Mouse (Mus musculus): ENCODE results near the gene Cd69. TPM values are rescaled to one million over a fixed set of nuclear protein-coding genes. Genes with fewer than 3 reads are reported as not detected.

The Cd69 gene
- not detected in 2 replicates for polyA plus RNA-seq (2012; ENCODE audit: insufficient read depth, insufficient read length, low replicate concordance, missing spikeins)

- WGBS, result 70% methylated on average over 9 of the region's 9 CpGs
- no peaks in the 10 kb centered on the region for H3K4me1 ChIP-seq (ENCODE audit: control insufficient read depth, insufficient read depth, low read length)
- H3K27ac ChIP-seq (ENCODE audit: insufficient read depth, low read depth, low read length), result no peak within 1 kb of the TSS
- TF ChIP-seq CTCF (IDR thresholded peaks at IDR 0.05; ENCODE audit: insufficient read depth, low read depth, low read length) (no peak), POLR2A (IDR thresholded peaks at IDR 0.05; ENCODE audit: insufficient read depth, low read depth, low read length) (no peak)
- H3K4me3 ChIP-seq (ENCODE audit: insufficient read depth, low read depth, low read length), result no peak within 1 kb of the TSS
These were observed at the start of gene Cd69 for GRCm38 (mm10) chr6:129275220-129275619. Cd69 (minus strand) TSS chr6:129275436.

DNA sequence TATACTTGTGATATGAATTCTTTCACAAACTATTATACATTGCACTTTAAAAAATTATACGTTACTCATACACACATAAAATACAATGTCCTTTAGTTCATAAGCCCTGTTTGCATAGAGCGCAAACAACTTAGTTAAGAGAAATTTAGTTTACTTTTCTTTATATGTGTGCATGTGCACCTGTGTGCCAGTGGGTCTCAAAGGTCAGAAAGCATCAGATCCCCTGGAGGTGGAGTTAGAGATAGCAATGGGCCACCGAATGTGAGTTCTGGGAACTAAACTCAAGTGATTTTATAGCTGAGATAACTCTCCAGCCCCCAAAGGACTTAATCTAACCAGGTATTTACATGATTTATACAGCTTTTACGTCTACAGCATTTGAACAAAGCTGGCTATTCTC is 44.1 kb upstream of the Cd69 start:
- 80% methylated on average over 4 of the region's 4 CpGs for WGBS
- no peak overlapping the region for H3K27ac ChIP-seq (ENCODE audit: insufficient read depth, low read depth, low read length)
- H3K4me1 ChIP-seq (ENCODE audit: control insufficient read depth, insufficient read depth, low read length), result no peaks in the 10 kb centered on the region
- no peak overlapping the region for H3K4me3 ChIP-seq (ENCODE audit: insufficient read depth, low read depth, low read length)
- TF ChIP-seq CTCF (IDR thresholded peaks at IDR 0.05; ENCODE audit: insufficient read depth, low read depth, low read length), result no peak

- H3K27ac ChIP-seq (ENCODE audit: insufficient read depth, low read depth, low read length), result no peak overlapping the region
- no peaks in the 10 kb centered on the region for H3K4me1 ChIP-seq (ENCODE audit: control insufficient read depth, insufficient read depth, low read length)
- 63% methylated on average over 1 of the region's 1 CpGs for WGBS
- H3K4me3 ChIP-seq (ENCODE audit: insufficient read depth, low read depth, low read length), result no peak overlapping the region
- TF ChIP-seq POLR2A (IDR thresholded peaks at IDR 0.05; ENCODE audit: insufficient read depth, low read depth, low read length) (no peak), CTCF (IDR thresholded peaks at IDR 0.05; ENCODE audit: insufficient read depth, low read depth, low read length) (no peak)
These were observed 43.2 kb upstream of the Cd69 start for GRCm38 (mm10) chr6:129318395-129318794.

GRCm38 (mm10) chr6:129316463-129316862 is 41.2 kb upstream of the Cd69 start:
- Histone ChIP-seq H3K27ac (ENCODE audit: insufficient read depth, low read depth, low read length) (no peak overlapping the region), H3K4me1 (ENCODE audit: control insufficient read depth, insufficient read depth, low read length) (no peaks in the 10 kb centered on the region), H3K4me3 (ENCODE audit: insufficient read depth, low read depth, low read length) (no peak overlapping the region)
- TF ChIP-seq POLR2A (IDR thresholded peaks at IDR 0.05; ENCODE audit: insufficient read depth, low read depth, low read length) (no peak), CTCF (IDR thresholded peaks at IDR 0.05; ENCODE audit: insufficient read depth, low read depth, low read length) (no peak)
- 76% methylated on average over 2 of the region's 2 CpGs for WGBS

DNA sequence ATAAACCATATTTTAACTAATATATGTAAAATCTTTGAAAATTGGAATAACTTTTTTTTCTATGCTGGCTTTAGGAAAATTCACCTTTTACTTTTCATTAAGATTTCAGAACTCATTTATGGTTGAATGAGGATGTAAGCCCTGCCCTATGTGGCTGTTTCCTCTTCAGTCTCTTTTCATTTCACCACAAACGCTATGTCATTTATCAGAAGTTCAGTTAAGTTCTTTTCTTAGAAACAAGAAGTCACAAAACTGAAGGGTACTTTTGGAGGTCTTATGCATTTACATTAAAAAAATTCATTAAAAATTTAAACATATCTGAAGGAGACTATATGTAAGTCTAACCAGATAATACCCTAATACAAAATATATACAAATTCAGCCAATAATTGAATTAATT is 40.5 kb upstream of the Cd69 start:
- 79% methylated on average over 1 of the region's 1 CpGs for WGBS
- TF ChIP-seq POLR2A (IDR thresholded peaks at IDR 0.05; ENCODE audit: insufficient read depth, low read depth, low read length), result no peak

GRCm38 (mm10) chr6:129314655-129315168 is 39.5 kb upstream of the Cd69 start:
- TF ChIP-seq CTCF (IDR thresholded peaks at IDR 0.05; ENCODE audit: insufficient read depth, low read depth, low read length), result no peak
- TF ChIP-seq POLR2A (IDR thresholded peaks at IDR 0.05; ENCODE audit: insufficient read depth, low read depth, low read length), result no peak
- H3K27ac ChIP-seq (ENCODE audit: insufficient read depth, low read depth, low read length), result no peak overlapping the region
- WGBS, result 85% methylated on average over 3 of the region's 3 CpGs
- no peaks in the 10 kb centered on the region for H3K4me1 ChIP-seq (ENCODE audit: control insufficient read depth, insufficient read depth, low read length)
- no peak overlapping the region for H3K4me3 ChIP-seq (ENCODE audit: insufficient read depth, low read depth, low read length)

More for the DNA sequence above, 40.5 kb upstream of the Cd69 start:
- Histone ChIP-seq H3K4me1 (ENCODE audit: control insufficient read depth, insufficient read depth, low read length) (no peaks in the 10 kb centered on the region), H3K27ac (ENCODE audit: insufficient read depth, low read depth, low read length) (no peak overlapping the region), H3K4me3 (ENCODE audit: insufficient read depth, low read depth, low read length) (no peak overlapping the region)

DNA sequence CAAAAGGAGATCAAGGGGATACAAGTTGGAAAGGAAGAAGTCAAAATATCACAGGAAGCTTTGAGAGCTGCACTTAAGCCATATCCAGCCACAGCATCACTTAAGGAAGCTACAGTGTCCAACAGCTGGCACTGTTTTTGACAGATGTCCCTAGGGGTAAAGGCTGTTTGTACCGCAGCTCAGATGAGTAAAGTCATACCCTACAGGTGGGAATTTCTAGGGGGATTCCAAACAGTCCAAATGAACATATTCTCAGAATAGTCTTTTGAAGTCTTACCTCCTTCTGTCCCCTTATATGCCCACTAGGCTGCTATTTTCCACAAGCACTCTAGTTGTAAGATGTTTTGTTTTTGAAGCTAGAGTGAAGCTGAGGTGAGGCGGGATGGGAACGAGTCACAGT is 37.3 kb upstream of the Cd69 start:
- TF ChIP-seq POLR2A (IDR thresholded peaks at IDR 0.05; ENCODE audit: insufficient read depth, low read depth, low read length) (no peak), CTCF (IDR thresholded peaks at IDR 0.05; ENCODE audit: insufficient read depth, low read depth, low read length) (no peak)
- H3K4me3 ChIP-seq (ENCODE audit: insufficient read depth, low read depth, low read length), result no peak overlapping the region
- no peaks in the 10 kb centered on the region for H3K4me1 ChIP-seq (ENCODE audit: control insufficient read depth, insufficient read depth, low read length)
- 85% methylated on average over 3 of the region's 3 CpGs for WGBS
- H3K27ac ChIP-seq (ENCODE audit: insufficient read depth, low read depth, low read length), result no peak overlapping the region

- 77% methylated on average over 1 of the region's 1 CpGs for WGBS
- no peak for TF ChIP-seq POLR2A (IDR thresholded peaks at IDR 0.05; ENCODE audit: insufficient read depth, low read depth, low read length)
- TF ChIP-seq CTCF (IDR thresholded peaks at IDR 0.05; ENCODE audit: insufficient read depth, low read depth, low read length), result no peak
- no peaks in the 10 kb centered on the region for H3K4me1 ChIP-seq (ENCODE audit: control insufficient read depth, insufficient read depth, low read length)
- no peak overlapping the region for H3K27ac ChIP-seq (ENCODE audit: insufficient read depth, low read depth, low read length)
- no peak overlapping the region for H3K4me3 ChIP-seq (ENCODE audit: insufficient read depth, low read depth, low read length)
These were observed 28.9 kb upstream of the Cd69 start for GRCm38 (mm10) chr6:129304180-129304579.

DNA sequence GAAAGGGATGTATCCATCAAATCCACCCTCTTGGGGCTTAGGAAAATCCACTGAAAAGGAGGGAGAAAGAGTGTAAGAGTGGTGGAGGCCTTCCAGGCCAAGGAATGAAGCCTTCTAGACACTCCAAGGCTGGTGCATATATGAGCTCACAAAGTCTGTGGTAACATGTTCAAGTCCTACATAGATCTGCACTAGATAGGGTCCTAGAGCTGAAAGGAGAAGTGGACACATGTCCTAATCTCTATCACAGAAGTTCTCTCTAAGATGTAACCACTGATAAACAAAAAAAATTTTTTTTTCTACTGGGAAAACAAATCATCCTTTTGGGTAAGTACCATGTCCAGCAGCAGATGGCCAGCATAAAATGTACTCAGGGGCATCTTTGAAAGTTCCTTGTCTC is 13.5 kb upstream of the Cd69 start:
- no peak for TF ChIP-seq POLR2A (IDR thresholded peaks at IDR 0.05; ENCODE audit: insufficient read depth, low read depth, low read length)
- TF ChIP-seq CTCF (IDR thresholded peaks at IDR 0.05; ENCODE audit: insufficient read depth, low read depth, low read length), result no peak
- H3K4me1 ChIP-seq (ENCODE audit: control insufficient read depth, insufficient read depth, low read length), result no peaks in the 10 kb centered on the region
- H3K27ac ChIP-seq (ENCODE audit: insufficient read depth, low read depth, low read length), result no peak overlapping the region
- no peak overlapping the region for H3K4me3 ChIP-seq (ENCODE audit: insufficient read depth, low read depth, low read length)

Measured in olfactory bulb, adult 2 months (tissue).